Mouse (Mus musculus) midbrain, embryonic 13.5 days (tissue): ENCODE results near the gene Dyrk3. TPM values are rescaled to one million over a fixed set of nuclear protein-coding genes. Genes with fewer than 3 reads are reported as not detected.

ENCODE experiments used
- ATAC-seq: fragments of 200-750 bp; cut with Nextera tagmentation; 2 replicates; pipeline ENCODE4 v1.8.0; 2017; ENCODE audit warnings: mild to moderate bottlenecking, moderate TSS enrichment, moderate library complexity
- H3K27ac ChIP-seq: fragments of 300-500 bp; sonication (generic); 2 replicates; pipeline ENCODE4 v1.5.1; 2015; ENCODE audit warnings: inconsistent platforms, mild to moderate bottlenecking, moderate library complexity
- H3K27me3 ChIP-seq: fragments of 300-500 bp; sonication (generic); 2 replicates; pipeline ENCODE4 v1.6.1; 2015; ENCODE audit warnings: mild to moderate bottlenecking, inconsistent platforms
- H3K36me3 ChIP-seq: fragments of 300-500 bp; sonication (generic); 2 replicates; pipeline ENCODE4 v1.6.1; 2015; ENCODE audit warnings: mild to moderate bottlenecking, inconsistent platforms
- H3K4me1 ChIP-seq: fragments of 300-500 bp; sonication (generic); replicated peaks from 2 replicates; pipeline ENCODE4 v1.6.1; 2015; ENCODE audit warnings: inconsistent platforms
- H3K4me2 ChIP-seq: fragments of 300-500 bp; sonication (generic); replicated peaks from 2 replicates; pipeline ENCODE4 v1.6.1; 2015; ENCODE audit warnings: moderate library complexity, mild to moderate bottlenecking, inconsistent platforms
- H3K4me3 ChIP-seq: fragments of 300-500 bp; sonication (generic); replicated peaks from 2 replicates; pipeline ENCODE4 v1.5.1; 2015; ENCODE audit warnings: mild to moderate bottlenecking, inconsistent platforms
- H3K9ac ChIP-seq: fragments of 300-500 bp; sonication (generic); replicated peaks from 2 replicates; pipeline ENCODE4 v1.6.1; 2015; ENCODE audit warnings: mild to moderate bottlenecking, inconsistent platforms
- H3K9me3 ChIP-seq: fragments of 300-500 bp; sonication (generic); 2 replicates; pipeline ENCODE4 v1.6.1; 2016; ENCODE audit warnings: mild to moderate bottlenecking, inconsistent platforms
- WGBS: fragments of 180-500 bp; shearing (Covaris S2); methylation state at CpG from one replicate; pipeline ENCODE4 v1.1.7; 2015; 5-methylcytosine and 5-hydroxymethylcytosine counted together
- polyA plus RNA-seq: library from polyadenylated mRNA; unstranded; fragments of >200 nt; fragmentation: Nextera tagmentation; extraction: Ambion mirVana; gene quantifications from 2 replicates; pipeline ENCODE4 v1.2.1, GENCODE M21; 2015

The Dyrk3 gene
- polyA plus RNA-seq, 1 experiment from 2014 or later: 19.2 TPM

- Histone ChIP-seq H3K9ac (no peak overlapping the region), H3K4me2 (no peak overlapping the region), H3K27me3 (no peaks in the 10 kb centered on the region), H3K27ac (no peak overlapping the region), H3K4me1 (no peaks in the 10 kb centered on the region), H3K9me3 (no peaks in the 10 kb centered on the region), H3K4me3 (no peak overlapping the region), H3K36me3 (peaks cover 29% of the 10 kb centered on the region)
- ATAC-seq: no peak
- WGBS: 70% methylated on average over 10 of the region's 10 CpGs
Measured at GRCm38 (mm10) chr1:131123522-131124265, 14.4 kb downstream of the Dyrk3 start.

GRCm38 (mm10) chr1:131121987-131122386, 16.2 kb downstream of the Dyrk3 start:
- no peak overlapping the region for H3K4me2 ChIP-seq
- no peak overlapping the region for H3K4me3 ChIP-seq
- no peak overlapping the region for H3K9ac ChIP-seq
- peaks cover 5% of the 10 kb centered on the region for H3K4me1 ChIP-seq
- no peak for ATAC-seq
- no peaks in the 10 kb centered on the region for H3K27me3 ChIP-seq
- peaks cover 12% of the 10 kb centered on the region for H3K36me3 ChIP-seq
- no peaks in the 10 kb centered on the region for H3K9me3 ChIP-seq
- no peak overlapping the region for H3K27ac ChIP-seq
- 38% methylated on average over 3 of the region's 3 CpGs for WGBS

GRCm38 (mm10) chr1:131119026-131119425, 19.1 kb downstream of the Dyrk3 start:
- no peak overlapping the region for H3K9ac ChIP-seq
- H3K4me2 ChIP-seq: no peak overlapping the region
- H3K27me3 ChIP-seq: no peaks in the 10 kb centered on the region
- H3K4me1 ChIP-seq: peaks cover 12% of the 10 kb centered on the region
- WGBS: 71% methylated on average over 2 of the region's 2 CpGs
- H3K9me3 ChIP-seq: no peaks in the 10 kb centered on the region
- no peaks in the 10 kb centered on the region for H3K36me3 ChIP-seq
- no peak for ATAC-seq
- no peak overlapping the region for H3K4me3 ChIP-seq
- H3K27ac ChIP-seq: no peak overlapping the region

- ATAC-seq: no peak
Measured at GRCm38 (mm10) chr1:131118530-131118929, 19.6 kb downstream of the Dyrk3 start.

GRCm38 (mm10) chr1:131116430-131117011, 21.6 kb downstream of the Dyrk3 start:
- H3K9ac ChIP-seq: 0 out of 2 replicates have a peak overlapping the region, but pooled peaks have one; percentile 23

More at GRCm38 (mm10) chr1:131118530-131118929, 19.6 kb downstream of the Dyrk3 start:
- H3K9ac ChIP-seq: no peak overlapping the region
- WGBS: 71% methylated on average over 10 of the region's 10 CpGs
- no peak overlapping the region for H3K4me3 ChIP-seq
- peaks cover 12% of the 10 kb centered on the region for H3K4me1 ChIP-seq
- no peak overlapping the region for H3K27ac ChIP-seq
- H3K9me3 ChIP-seq: no peaks in the 10 kb centered on the region
- no peak overlapping the region for H3K4me2 ChIP-seq
- no peaks in the 10 kb centered on the region for H3K36me3 ChIP-seq
- H3K27me3 ChIP-seq: no peaks in the 10 kb centered on the region

GRCm38 (mm10) chr1:131115932-131116331, 22.2 kb downstream of the Dyrk3 start:
- no peaks in the 10 kb centered on the region for H3K9me3 ChIP-seq
- no peak overlapping the region for H3K27ac ChIP-seq
- H3K9ac ChIP-seq: no peak overlapping the region
- H3K4me3 ChIP-seq: no peak overlapping the region
- peak; percentile 57; the same call in 1 of the 2 replicates for ATAC-seq
- peaks cover 12% of the 10 kb centered on the region for H3K4me1 ChIP-seq
- H3K36me3 ChIP-seq: no peaks in the 10 kb centered on the region
- H3K4me2 ChIP-seq: no peak overlapping the region
- 23% methylated on average over 6 of the region's 6 CpGs for WGBS
- H3K27me3 ChIP-seq: no peaks in the 10 kb centered on the region

More at GRCm38 (mm10) chr1:131116430-131117011, 21.6 kb downstream of the Dyrk3 start:
- Histone ChIP-seq H3K4me3 (no peak overlapping the region), H3K27ac (peak overlapping the region; percentile 84), H3K36me3 (no peaks in the 10 kb centered on the region), H3K9me3 (no peaks in the 10 kb centered on the region), H3K4me1 (peaks cover 12% of the 10 kb centered on the region), H3K27me3 (no peaks in the 10 kb centered on the region), H3K4me2 (no peak overlapping the region; the same call in 1 of the 2 replicates)
- ATAC-seq: peak; percentile 69
- 49% methylated on average over 13 of the region's 13 CpGs for WGBS

GRCm38 (mm10) chr1:131112576-131112975, 25.6 kb downstream of the Dyrk3 start:
- H3K4me3 ChIP-seq: no peak overlapping the region
- no peak overlapping the region for H3K9ac ChIP-seq
- 52% methylated on average over 6 of the region's 6 CpGs for WGBS
- ATAC-seq: no peak
- peaks cover 12% of the 10 kb centered on the region for H3K4me1 ChIP-seq
- no peak overlapping the region for H3K27ac ChIP-seq
- H3K27me3 ChIP-seq: no peaks in the 10 kb centered on the region
- no peaks in the 10 kb centered on the region for H3K36me3 ChIP-seq
- H3K4me2 ChIP-seq: no peak overlapping the region
- H3K9me3 ChIP-seq: no peaks in the 10 kb centered on the region

- no peak for ATAC-seq
- Histone ChIP-seq H3K4me1 (no peaks in the 10 kb centered on the region), H3K9ac (no peak overlapping the region), H3K36me3 (no peaks in the 10 kb centered on the region), H3K4me2 (no peak overlapping the region), H3K27me3 (no peaks in the 10 kb centered on the region), H3K27ac (no peak overlapping the region), H3K4me3 (no peak overlapping the region), H3K9me3 (no peaks in the 10 kb centered on the region)
- WGBS: 84% methylated on average over 12 of the region's 12 CpGs
Measured at GRCm38 (mm10) chr1:131110525-131111106, 27.5 kb downstream of the Dyrk3 start.

GRCm38 (mm10) chr1:131107575-131108308, 30.4 kb downstream of the Dyrk3 start:
- Histone ChIP-seq H3K27me3 (no peaks in the 10 kb centered on the region), H3K4me2 (no peak overlapping the region), H3K4me1 (no peaks in the 10 kb centered on the region), H3K27ac (no peak overlapping the region), H3K9ac (no peak overlapping the region), H3K9me3 (no peaks in the 10 kb centered on the region), H3K36me3 (no peaks in the 10 kb centered on the region), H3K4me3 (no peak overlapping the region)
- 74% methylated on average over 10 of the region's 10 CpGs for WGBS
- ATAC-seq: no peak

- no peak overlapping the region for H3K4me3 ChIP-seq
- H3K36me3 ChIP-seq: no peaks in the 10 kb centered on the region
- H3K27ac ChIP-seq: no peak overlapping the region
- H3K9me3 ChIP-seq: no peaks in the 10 kb centered on the region
- no peaks in the 10 kb centered on the region for H3K27me3 ChIP-seq
- ATAC-seq: no peak
- no peak overlapping the region for H3K9ac ChIP-seq
- WGBS: 88% methylated on average over 10 of the region's 10 CpGs
- H3K4me2 ChIP-seq: no peak overlapping the region
- no peaks in the 10 kb centered on the region for H3K4me1 ChIP-seq
Measured at GRCm38 (mm10) chr1:131103776-131104424, 34.2 kb downstream of the Dyrk3 start.

GRCm38 (mm10) chr1:131100808-131101207, 37.3 kb downstream of the Dyrk3 start:
- 84% methylated on average over 1 of the region's 1 CpGs for WGBS
- Histone ChIP-seq H3K27me3 (no peaks in the 10 kb centered on the region), H3K9me3 (no peaks in the 10 kb centered on the region), H3K4me3 (no peak overlapping the region), H3K27ac (no peak overlapping the region), H3K4me1 (peaks cover 11% of the 10 kb centered on the region), H3K4me2 (no peak overlapping the region), H3K36me3 (no peaks in the 10 kb centered on the region), H3K9ac (no peak overlapping the region)
- ATAC-seq: no peak
